Mouse (Mus musculus): Measurements from ENCODE around the gene Gse1. TPM values are rescaled to one million over a fixed set of nuclear protein-coding genes. Genes with fewer than 3 reads are reported as not detected.

The Gse1 gene
- polyA plus RNA-seq, 1 experiment from 2014 or later = 12.2 TPM

GRCm38 (mm10) chr8:120334878-120335261 is 106.6 kb downstream of the Gse1 start:
- Histone ChIP-seq H3K4me3 (replicated peaks) (no peak overlapping the region), H3K27me3 (replicated peaks) (no peaks in the 10 kb centered on the region), H3K36me3 (no peaks in the 10 kb centered on the region), H3K9ac (replicated peaks) (0 out of 2 replicates have a peak overlapping the region, but pooled peaks have one; percentile 0), H3K27ac (replicated peaks) (peak overlapping the region; percentile 76), H3K4me1 (peaks cover 36% of the 10 kb centered on the region), H3K9me3 (replicated peaks) (no peaks in the 10 kb centered on the region), H3K4me2 (0 out of 2 replicates have a peak overlapping the region, but pooled peaks have one; percentile 15)
- WGBS = 11% methylated on average over 4 of the region's 5 CpGs
- ATAC-seq (ENCODE audit: low FRiP score) = no peak; the same call in 1 of the 2 replicates

- Histone ChIP-seq H3K27me3 (replicated peaks) (no peaks in the 10 kb centered on the region), H3K4me3 (replicated peaks) (no peak overlapping the region), H3K27ac (replicated peaks) (peak overlapping the region; percentile 76), H3K36me3 (no peaks in the 10 kb centered on the region), H3K9me3 (replicated peaks) (no peaks in the 10 kb centered on the region), H3K4me1 (peaks cover 39% of the 10 kb centered on the region), H3K9ac (replicated peaks) (peak overlapping the region; percentile 0; the same call in 1 of the 2 replicates), H3K4me2 (peak overlapping the region; percentile 15)
- ATAC-seq (ENCODE audit: low FRiP score) = no peak; the same call in 1 of the 2 replicates
- 3% methylated on average over 17 of the region's 17 CpGs for WGBS
Measured at GRCm38 (mm10) chr8:120335262-120336086, 107.2 kb downstream of the Gse1 start.

GRCm38 (mm10) chr8:120336087-120336380 is 107.8 kb downstream of the Gse1 start:
- Histone ChIP-seq H3K4me1 (peaks cover 41% of the 10 kb centered on the region), H3K4me3 (replicated peaks) (no peak overlapping the region), H3K9ac (replicated peaks) (no peak overlapping the region), H3K9me3 (replicated peaks) (no peaks in the 10 kb centered on the region), H3K36me3 (no peaks in the 10 kb centered on the region), H3K4me2 (peak overlapping the region; percentile 15; the same call in 1 of the 2 replicates), H3K27me3 (replicated peaks) (no peaks in the 10 kb centered on the region), H3K27ac (replicated peaks) (peak overlapping the region; percentile 76)
- ATAC-seq (ENCODE audit: low FRiP score) = no peak
- WGBS = 1% methylated on average over 9 of the region's 9 CpGs

DNA sequence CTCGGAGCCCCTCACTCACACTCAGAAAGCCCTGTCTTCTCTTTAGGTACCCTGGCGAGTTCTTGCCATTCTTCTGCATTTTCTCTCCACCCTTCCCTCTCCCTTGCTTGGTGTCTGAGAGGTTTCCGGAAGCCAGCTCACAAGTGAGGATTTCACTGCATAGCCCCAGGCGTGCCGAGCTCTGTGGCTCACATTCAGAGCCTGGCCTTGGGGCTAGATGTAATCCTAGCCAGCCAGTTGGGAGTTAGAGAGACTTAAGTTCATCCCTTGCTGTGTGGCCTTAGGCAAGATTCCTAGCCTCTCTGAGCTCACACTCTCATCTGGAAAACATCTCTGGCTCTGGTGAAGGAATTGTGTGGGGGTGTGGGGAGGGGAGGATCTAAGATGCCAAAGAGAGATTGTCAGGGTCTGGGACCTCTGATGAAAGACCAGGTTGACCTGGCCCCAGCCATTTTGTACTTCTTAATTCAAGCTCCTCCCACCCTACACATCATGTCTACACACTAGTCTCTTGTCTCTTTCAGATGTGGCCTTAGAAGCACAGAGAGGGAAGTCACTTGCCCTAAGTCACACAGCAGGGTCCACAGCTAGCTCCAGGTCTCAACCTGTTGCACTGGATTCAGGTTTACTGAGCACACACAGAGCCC is 108.8 kb downstream of the Gse1 start:
- H3K27ac ChIP-seq (replicated peaks) = no peak overlapping the region
- H3K27me3 ChIP-seq (replicated peaks) = no peaks in the 10 kb centered on the region
- H3K36me3 ChIP-seq = no peaks in the 10 kb centered on the region
- H3K4me3 ChIP-seq (replicated peaks) = no peak overlapping the region
- H3K4me2 ChIP-seq = no peak overlapping the region
- 64% methylated on average over 5 of the region's 5 CpGs for WGBS
- H3K4me1 ChIP-seq = peaks cover 42% of the 10 kb centered on the region
- H3K9me3 ChIP-seq (replicated peaks) = no peaks in the 10 kb centered on the region
- H3K9ac ChIP-seq (replicated peaks) = no peak overlapping the region
- no peak for ATAC-seq (ENCODE audit: low FRiP score)

DNA sequence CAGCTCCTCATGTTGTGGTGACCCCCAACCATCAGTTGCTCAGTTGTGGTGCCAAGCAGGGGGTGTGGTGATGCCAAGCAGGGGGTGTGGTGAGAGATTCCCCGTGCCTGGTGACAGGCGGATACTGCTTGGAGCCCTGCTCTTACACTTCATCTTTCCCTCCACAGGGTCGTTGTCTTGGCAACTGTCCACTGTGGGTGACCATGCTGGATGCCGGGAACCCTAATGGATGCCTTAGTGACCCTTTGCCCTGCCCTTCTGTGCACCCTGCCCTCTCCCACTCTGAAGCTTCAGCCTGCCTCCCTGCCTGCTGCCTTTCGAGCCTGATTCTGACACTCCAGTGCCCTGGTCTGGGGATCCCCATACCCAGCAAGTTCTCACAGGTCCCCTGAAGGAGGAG is 109.4 kb downstream of the Gse1 start:
- H3K9ac ChIP-seq (replicated peaks) = no peak overlapping the region
- H3K36me3 ChIP-seq = no peaks in the 10 kb centered on the region
- H3K27ac ChIP-seq (replicated peaks) = no peak overlapping the region
- H3K4me3 ChIP-seq (replicated peaks) = no peak overlapping the region
- H3K9me3 ChIP-seq (replicated peaks) = no peaks in the 10 kb centered on the region
- peaks cover 48% of the 10 kb centered on the region for H3K4me1 ChIP-seq
- no peak for ATAC-seq (ENCODE audit: low FRiP score)
- H3K27me3 ChIP-seq (replicated peaks) = no peaks in the 10 kb centered on the region
- no peak overlapping the region for H3K4me2 ChIP-seq
- WGBS = 22% methylated on average over 5 of the region's 5 CpGs

GRCm38 (mm10) chr8:120338678-120339077 is 110.4 kb downstream of the Gse1 start:
- no peak for ATAC-seq (ENCODE audit: low FRiP score)
- WGBS = 94% methylated on average over 7 of the region's 7 CpGs

GRCm38 (mm10) chr8:120339743-120340142 is 111.5 kb downstream of the Gse1 start:
- Histone ChIP-seq H3K9ac (replicated peaks) (no peak overlapping the region), H3K4me2 (no peak overlapping the region), H3K4me1 (peaks cover 64% of the 10 kb centered on the region)

More at GRCm38 (mm10) chr8:120338678-120339077, 110.4 kb downstream of the Gse1 start:
- no peaks in the 10 kb centered on the region for H3K9me3 ChIP-seq (replicated peaks)
- H3K27ac ChIP-seq (replicated peaks) = no peak overlapping the region
- H3K27me3 ChIP-seq (replicated peaks) = no peaks in the 10 kb centered on the region
- H3K4me3 ChIP-seq (replicated peaks) = no peak overlapping the region
- H3K36me3 ChIP-seq = no peaks in the 10 kb centered on the region
- no peak overlapping the region for H3K4me2 ChIP-seq
- no peak overlapping the region for H3K9ac ChIP-seq (replicated peaks)
- H3K4me1 ChIP-seq = peaks cover 59% of the 10 kb centered on the region

DNA sequence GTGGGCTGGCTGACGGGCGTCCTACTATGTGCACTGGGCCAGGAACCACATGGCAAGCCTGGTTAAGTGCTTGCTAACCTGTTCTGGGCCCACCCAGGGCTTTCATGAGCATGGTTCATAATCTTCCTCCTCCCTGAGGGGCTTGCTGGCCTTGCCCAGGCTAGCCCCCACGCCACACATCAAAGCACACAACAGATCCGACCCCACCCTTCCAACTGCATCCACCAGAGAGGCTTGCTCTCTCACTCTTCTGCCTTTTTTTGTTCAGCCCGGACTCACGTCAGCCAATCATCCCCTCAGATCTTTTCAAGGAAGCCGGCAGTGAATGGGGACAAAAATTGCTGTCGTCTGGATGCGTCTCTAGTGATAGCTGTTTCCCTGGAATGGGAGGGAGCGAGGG is 112.9 kb downstream of the Gse1 start:
- WGBS = 57% methylated on average over 10 of the region's 10 CpGs
- H3K9me3 ChIP-seq (replicated peaks) = no peaks in the 10 kb centered on the region
- no peak overlapping the region for H3K9ac ChIP-seq (replicated peaks)
- no peak overlapping the region for H3K4me3 ChIP-seq (replicated peaks)
- ATAC-seq (ENCODE audit: low FRiP score) = no peak
- no peaks in the 10 kb centered on the region for H3K36me3 ChIP-seq
- H3K27ac ChIP-seq (replicated peaks) = no peak overlapping the region
- H3K27me3 ChIP-seq (replicated peaks) = no peaks in the 10 kb centered on the region
- H3K4me1 ChIP-seq = peaks cover 59% of the 10 kb centered on the region
- H3K4me2 ChIP-seq = no peak overlapping the region

More at GRCm38 (mm10) chr8:120339743-120340142, 111.5 kb downstream of the Gse1 start:
- Histone ChIP-seq H3K4me3 (replicated peaks) (no peak overlapping the region), H3K36me3 (no peaks in the 10 kb centered on the region), H3K27me3 (replicated peaks) (no peaks in the 10 kb centered on the region), H3K9me3 (replicated peaks) (no peaks in the 10 kb centered on the region), H3K27ac (replicated peaks) (no peak overlapping the region)
- ATAC-seq (ENCODE audit: low FRiP score) = no peak
- WGBS = 55% methylated on average over 7 of the region's 8 CpGs

GRCm38 (mm10) chr8:120342847-120343548 is 114.7 kb downstream of the Gse1 start:
- H3K4me1 ChIP-seq = peaks cover 72% of the 10 kb centered on the region
- no peaks in the 10 kb centered on the region for H3K27me3 ChIP-seq (replicated peaks)
- no peak overlapping the region for H3K9ac ChIP-seq (replicated peaks)
- no peak overlapping the region; the same call in 1 of the 2 replicates for H3K27ac ChIP-seq (replicated peaks)
- no peak for ATAC-seq (ENCODE audit: low FRiP score)
- no peak overlapping the region for H3K4me2 ChIP-seq
- WGBS = 31% methylated on average over 7 of the region's 7 CpGs
- no peaks in the 10 kb centered on the region for H3K9me3 ChIP-seq (replicated peaks)
- H3K36me3 ChIP-seq = no peaks in the 10 kb centered on the region
- no peak overlapping the region for H3K4me3 ChIP-seq (replicated peaks)

- no peak overlapping the region for H3K9ac ChIP-seq (replicated peaks)
- no peaks in the 10 kb centered on the region for H3K9me3 ChIP-seq (replicated peaks)
- peaks cover 78% of the 10 kb centered on the region for H3K4me1 ChIP-seq
- H3K27me3 ChIP-seq (replicated peaks) = no peaks in the 10 kb centered on the region
- ATAC-seq (ENCODE audit: low FRiP score) = no peak
- H3K4me2 ChIP-seq = no peak overlapping the region
- H3K27ac ChIP-seq (replicated peaks) = peak overlapping the region; percentile 71; the same call in 1 of the 2 replicates
- H3K4me3 ChIP-seq (replicated peaks) = no peak overlapping the region
- no peaks in the 10 kb centered on the region for H3K36me3 ChIP-seq
- 29% methylated on average over 12 of the region's 12 CpGs for WGBS
Measured at GRCm38 (mm10) chr8:120343582-120343981, 115.3 kb downstream of the Gse1 start.

- H3K9ac ChIP-seq (replicated peaks) = 0 out of 2 replicates have a peak overlapping the region, but pooled peaks have one; percentile 14
- no peaks in the 10 kb centered on the region for H3K36me3 ChIP-seq
- WGBS = 23% methylated on average over 4 of the region's 4 CpGs
- no peak overlapping the region for H3K4me3 ChIP-seq (replicated peaks)
- peak overlapping the region; percentile 71 for H3K27ac ChIP-seq (replicated peaks)
- H3K4me1 ChIP-seq = peaks cover 82% of the 10 kb centered on the region
- no peaks in the 10 kb centered on the region for H3K27me3 ChIP-seq (replicated peaks)
- no peak for ATAC-seq (ENCODE audit: low FRiP score)
- no peak overlapping the region; the same call in 1 of the 2 replicates for H3K4me2 ChIP-seq
- H3K9me3 ChIP-seq (replicated peaks) = no peaks in the 10 kb centered on the region
Measured at GRCm38 (mm10) chr8:120344166-120344565, 115.9 kb downstream of the Gse1 start.
